Mouse (Mus musculus) right cerebral cortex, adult 18-20 months (tissue): ENCODE data around the gene Teddm3.
"Not testable (repeated sequence)": the region's sequence is repeated elsewhere in the genome, so short reads cannot be mapped to it uniquely, and the experiment has no call there.

ENCODE experiments used
- DNase-seq: peaks from one replicate; pipeline ENCODE4 v3.0.0; 2022; ENCODE audit warnings: mixed read lengths

Gene Teddm3

GRCm38 (mm10) chr16:21148451-21148850 is 5.3 kb downstream of the Teddm3 start:
- not testable (repeated sequence) for DNase-seq

- no peak for DNase-seq
These were observed 17.3 kb downstream of the Teddm3 start for GRCm38 (mm10) chr16:21136312-21137083.

- not testable (repeated sequence) for DNase-seq
These were observed 26.1 kb downstream of the Teddm3 start for GRCm38 (mm10) chr16:21127666-21128065.

GRCm38 (mm10) chr16:21122776-21123175 is 31.0 kb downstream of the Teddm3 start:
- DNase-seq: not testable (repeated sequence)

- DNase-seq: no peak
These were observed 37.7 kb downstream of the Teddm3 start for GRCm38 (mm10) chr16:21116078-21116477.

GRCm38 (mm10) chr16:21109473-21109872 is 44.3 kb downstream of the Teddm3 start:
- DNase-seq: peak; percentile 4
